14 mouse cellular contexts compared by ENCODE assay signal in the genomic region with DNA sequence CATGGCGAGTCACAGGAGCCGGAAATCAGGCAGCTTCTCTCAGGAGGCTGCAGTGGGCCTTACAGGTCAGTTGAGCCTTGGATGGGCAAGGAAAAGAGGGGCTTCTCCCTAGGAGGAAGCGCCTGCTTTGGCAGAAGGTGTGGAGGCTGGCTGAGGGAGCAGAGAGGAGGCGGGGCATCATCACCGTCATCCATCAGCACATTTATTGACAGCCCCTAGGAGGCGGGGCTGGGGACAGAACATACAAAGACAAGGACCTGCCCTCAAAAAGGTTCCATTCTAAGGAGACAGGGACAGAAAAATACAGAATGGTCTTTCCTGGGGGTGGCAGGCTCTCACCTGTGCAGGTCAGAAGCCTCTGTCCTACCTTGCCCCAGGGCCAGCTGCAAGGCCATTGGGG. TPM values are rescaled to one million over a fixed set of nuclear protein-coding genes. Genes with fewer than 3 reads are reported as not detected.
"Had no signal": no experiment of that assay in that cellular context is flagged by ENCODE, and none has a peak within 500 bp of the region (broad histone marks: within the 10 kb centered on the region; RNA-seq: fewer than 3 reads in every experiment).

No protein-coding gene starts in this region.

- H3K9me3 ChIP-seq: intestine, embryonic 15.5 days; liver, embryonic 15.5 days; midbrain, embryonic 12.5 days; neural tube, embryonic 15.5 days had no signal

- H3K4me3 ChIP-seq: intestine, embryonic 15.5 days; liver, embryonic 15.5 days; midbrain, embryonic 12.5 days; myocyte; neural tube, embryonic 15.5 days had no signal

- DNase-seq: kidney, adult 2 months; kidney, postnatal 10 days; layer of hippocampus, adult 9-11 months; layer of hippocampus, postnatal 36 days; lung, adult 2 months; lung, postnatal 4 days; right cerebral cortex, adult 18-20 months; right cerebral cortex, postnatal 25 days had no signal

- H3K27ac ChIP-seq: intestine, embryonic 15.5 days; liver, embryonic 15.5 days; midbrain, embryonic 12.5 days; neural tube, embryonic 15.5 days had no signal

- ATAC-seq: intestine, embryonic 15.5 days; lung, postnatal 0 days had no signal

- H3K9ac ChIP-seq: intestine, embryonic 15.5 days; liver, embryonic 15.5 days; neural tube, embryonic 15.5 days had no signal

- H3K36me3 ChIP-seq: intestine, embryonic 15.5 days had no signal

- H3K27me3 ChIP-seq: intestine, embryonic 15.5 days; midbrain, embryonic 12.5 days; neural tube, embryonic 15.5 days had no signal

- H3K4me2 ChIP-seq: liver, embryonic 15.5 days; midbrain, embryonic 12.5 days; neural tube, embryonic 15.5 days had no signal

RNA-seq across cellular contexts. Expression of a gene that starts 17.0 kb away (rescaled TPM):
- polyA plus RNA-seq: myocyte had no signal
